Mouse (Mus musculus) bone marrow macrophage, adult 2 months (primary cell): ENCODE results near the gene Ms4a1.

Source experiments
- CTCF ChIP-seq: IDR thresholded peaks from 2 replicates; pipeline ENCODE4 v1.5.1; 2012; ENCODE audit warnings: low read depth, mild to moderate bottlenecking, low read length, moderate library complexity
- POLR2A ChIP-seq: IDR thresholded peaks from 2 replicates; pipeline ENCODE4 v1.6.1; 2012; ENCODE audit warnings: mild to moderate bottlenecking, low read depth, low read length, borderline replicate concordance

DNA sequence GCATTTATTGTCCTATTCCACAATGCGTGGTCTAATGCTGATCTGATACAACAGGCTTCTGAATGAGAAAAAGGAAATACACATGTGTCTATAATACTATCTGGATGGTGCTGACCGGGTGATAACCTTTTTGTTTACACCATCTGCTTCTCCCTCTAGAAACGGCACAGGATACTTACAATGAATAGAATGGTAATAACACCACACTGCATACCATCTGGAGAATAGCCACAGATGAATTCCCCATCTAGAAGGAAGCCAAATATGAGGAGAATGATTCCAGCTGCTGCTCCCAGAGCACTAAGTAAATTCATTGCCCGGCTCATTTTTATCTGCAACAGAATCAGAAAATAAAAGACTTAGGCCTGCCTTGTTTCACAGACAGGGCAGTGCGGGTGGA is 10.4 kb upstream of the Ms4a1 start:
- no peak for TF ChIP-seq CTCF
- no peak for TF ChIP-seq POLR2A
